Mouse (Mus musculus) common myeloid progenitor, adult 5-6 weeks (primary cell): ENCODE measurements around the gene Ing5. TPM values are rescaled to one million over a fixed set of nuclear protein-coding genes. Genes with fewer than 3 reads are reported as not detected.
"Not testable (repeated sequence)": the region's sequence is repeated elsewhere in the genome, so short reads cannot be mapped to it uniquely, and the experiment has no call there.

Experiments
- ATAC-seq: replicated peaks from 2 replicates; pipeline ENCODE4 v1.8.0; 2016; ENCODE audit warnings: low read depth, mild to moderate bottlenecking, moderate TSS enrichment, inconsistent platforms; ENCODE audit not compliant: poor library complexity, severe bottlenecking
- total RNA-seq: library from RNA; stranded (forward); fragments of 200-1000, 187-1606 nt; gene quantifications from 2 replicates; pipeline ENCODE4 v1.2.3, GENCODE M21; 2017

Ing5 gene
- total RNA-seq, 1 experiment from 2014 or later, result 42.1 TPM

DNA sequence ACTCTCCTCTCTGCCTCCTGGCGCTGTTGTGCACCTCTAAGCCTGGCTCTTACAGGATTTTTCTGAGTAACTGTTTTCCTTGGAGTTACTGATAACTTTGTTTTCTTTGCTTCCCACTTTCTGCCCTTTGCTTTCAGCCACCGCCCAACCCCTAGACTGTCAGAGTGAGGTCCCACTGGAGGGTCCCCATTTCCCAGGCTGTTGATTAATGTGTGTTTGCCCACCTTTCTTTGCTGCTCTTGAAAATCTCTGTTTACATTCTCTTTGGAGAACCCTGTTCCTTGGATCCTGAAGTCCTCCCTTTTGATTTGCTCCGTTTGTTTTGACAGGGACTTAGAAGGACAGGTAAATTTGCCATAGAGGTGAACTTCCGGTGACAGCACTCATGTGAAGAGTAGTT is 5.1 kb downstream of the Ing5 start:
- no peak for ATAC-seq

DNA sequence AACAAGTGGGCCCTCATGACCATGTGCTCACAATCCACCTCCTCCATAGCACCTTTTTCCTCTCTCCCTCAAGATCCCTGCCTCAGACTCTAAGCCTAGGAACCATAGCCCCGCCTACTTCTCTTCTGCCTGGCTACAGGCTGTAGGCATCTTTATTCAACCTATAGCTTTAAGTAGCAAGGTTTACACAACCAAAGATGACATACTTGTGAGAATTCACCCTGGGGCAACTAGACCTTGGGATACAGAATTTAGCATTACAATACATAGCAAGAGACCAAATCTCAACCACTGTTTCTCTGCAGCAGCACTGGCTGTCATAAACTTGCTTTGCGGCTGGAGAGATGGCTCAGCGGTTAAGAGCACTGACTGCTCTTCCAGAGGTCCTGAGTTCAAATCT is 6.2 kb downstream of the Ing5 start:
- no peak for ATAC-seq

DNA sequence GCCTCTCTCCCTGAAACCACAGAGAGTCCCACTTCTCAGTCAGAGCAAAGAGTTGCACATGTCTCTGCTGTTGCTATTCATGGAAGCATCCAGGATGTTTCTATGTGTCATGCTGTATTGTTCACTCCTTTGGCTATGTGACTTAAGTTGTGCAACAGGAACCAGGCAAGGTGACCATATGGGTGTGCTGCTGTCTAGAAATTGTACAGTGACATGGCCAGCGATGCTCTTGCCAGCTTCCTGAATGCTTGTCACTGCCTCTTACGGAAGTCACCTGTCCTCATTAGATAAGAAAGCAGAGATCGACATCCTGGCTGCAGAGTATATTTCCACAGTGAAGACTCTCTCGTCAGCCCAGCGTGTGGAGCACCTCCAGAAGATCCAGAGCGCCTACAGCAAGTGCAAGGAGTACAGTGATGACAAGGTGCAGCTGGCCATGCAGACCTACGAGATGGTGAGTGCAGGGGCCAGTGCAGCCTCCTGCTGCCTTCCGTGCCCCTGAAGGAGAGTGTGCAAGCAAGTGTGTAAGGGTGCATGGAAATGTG is 7.8 kb downstream of the Ing5 start:
- no peak for ATAC-seq

DNA sequence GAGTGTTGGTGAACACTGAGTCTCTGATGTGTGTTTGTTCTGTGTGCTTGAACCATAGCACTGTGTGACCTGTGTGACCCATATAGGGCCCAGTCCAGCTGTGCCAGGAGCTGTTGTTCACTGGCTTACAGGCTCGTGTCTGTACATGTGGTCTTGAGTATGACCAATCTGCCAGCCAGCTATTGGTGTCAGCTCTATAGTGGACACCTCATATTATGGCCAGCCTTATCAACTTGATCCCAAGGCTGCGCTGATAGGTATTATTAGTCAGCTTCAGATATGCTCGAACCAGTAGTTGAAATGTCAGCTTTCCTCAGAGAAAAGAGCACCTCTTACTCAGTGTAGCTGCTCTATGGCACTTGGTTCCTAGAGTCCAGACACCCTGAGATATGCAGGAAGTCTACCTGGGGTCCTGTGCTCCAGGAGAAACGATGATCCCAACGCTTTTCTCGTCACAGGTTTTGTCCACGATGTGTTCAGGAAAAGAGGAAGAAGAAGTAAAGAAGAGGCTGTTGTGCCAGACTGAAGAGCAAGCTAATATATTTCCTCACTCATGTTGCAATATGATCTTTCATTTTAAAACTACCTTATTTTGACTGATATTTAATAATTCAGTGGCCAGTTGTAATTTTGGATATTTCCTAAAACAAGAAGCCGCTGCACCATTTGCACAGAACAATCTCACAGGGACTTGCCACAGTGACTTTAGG is 14.2 kb downstream of the Ing5 start:
- ATAC-seq, result no peak

DNA sequence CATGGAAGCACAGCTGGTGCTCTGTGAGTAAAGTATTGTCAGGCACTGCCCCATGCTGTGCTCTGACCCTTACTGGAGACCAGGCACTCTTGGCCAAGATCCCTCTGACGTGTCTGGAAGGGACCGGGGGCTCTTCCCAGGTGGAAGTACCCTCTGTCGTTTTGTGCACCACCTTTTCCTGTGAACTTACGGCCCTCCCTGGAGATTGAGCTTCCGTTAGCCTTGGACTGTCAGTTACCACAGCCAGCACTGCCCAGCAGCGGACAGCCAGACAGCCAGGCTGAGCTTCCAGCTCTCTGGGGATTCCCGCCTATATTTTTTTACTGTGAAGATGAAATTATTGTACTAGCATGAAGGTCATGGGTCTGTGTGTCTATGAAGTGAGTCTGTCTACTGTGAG is 15.0 kb downstream of the Ing5 start:
- no peak for ATAC-seq

DNA sequence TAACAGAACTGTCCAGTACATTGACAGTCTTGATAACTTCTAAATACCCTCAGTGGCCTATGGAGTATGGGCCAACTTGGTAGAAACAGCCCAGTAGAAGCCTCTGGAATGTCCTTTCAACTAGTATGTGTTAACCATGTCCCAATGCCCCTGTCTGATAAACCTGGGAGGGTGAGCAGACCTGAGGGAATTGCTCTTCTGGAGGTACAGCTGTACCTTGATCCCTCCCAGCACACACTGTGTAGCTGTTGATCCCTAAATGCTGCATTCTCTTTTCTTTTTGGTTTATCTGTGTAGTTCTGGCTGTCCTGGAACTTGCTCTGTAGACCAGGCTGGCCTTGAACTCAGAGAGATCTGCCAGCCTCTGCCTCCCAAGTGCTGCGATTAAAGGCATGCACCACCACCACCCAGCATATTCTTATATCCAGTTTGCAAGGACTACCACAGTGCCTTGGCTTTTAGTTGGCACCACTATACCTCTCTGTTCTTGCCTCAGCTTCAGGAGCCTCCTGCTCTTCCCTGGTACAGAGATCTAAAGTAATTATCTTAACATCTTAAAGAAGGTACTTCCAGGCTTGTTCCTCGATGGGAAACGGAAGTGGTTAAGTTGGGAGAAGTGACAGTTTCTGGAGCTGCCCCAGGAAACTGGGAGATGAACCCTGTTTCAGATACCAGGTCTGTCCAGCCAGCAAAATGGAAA is 20.2 kb downstream of the Ing5 start:
- no peak for ATAC-seq

DNA sequence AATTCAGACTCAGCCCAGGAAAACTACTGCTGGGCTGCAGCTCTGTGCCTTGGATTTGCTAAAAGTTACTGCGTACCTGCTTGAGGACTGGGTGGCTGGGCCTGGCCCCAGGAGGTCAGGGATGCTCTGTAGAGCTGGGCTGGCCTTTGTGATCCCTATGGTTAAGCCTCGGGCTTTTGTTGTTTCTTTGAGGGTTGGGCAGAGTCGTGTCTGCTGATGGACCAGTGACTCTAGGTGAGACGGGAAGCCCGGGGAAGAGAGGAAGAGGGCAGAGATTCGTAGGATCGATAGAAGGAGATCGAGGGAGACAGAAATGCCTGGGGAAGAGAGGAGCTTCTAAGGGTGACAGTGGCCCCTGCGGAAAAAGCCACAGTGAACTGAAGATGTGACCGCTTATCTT is 20.8 kb downstream of the Ing5 start, which contains the start of gene D2hgdh:
Gene D2hgdh, plus strand, starts transcription at position 301 of the 400 bp plus-strand sequence.
- no peak; the same call in 1 of the 2 replicates for ATAC-seq

DNA sequence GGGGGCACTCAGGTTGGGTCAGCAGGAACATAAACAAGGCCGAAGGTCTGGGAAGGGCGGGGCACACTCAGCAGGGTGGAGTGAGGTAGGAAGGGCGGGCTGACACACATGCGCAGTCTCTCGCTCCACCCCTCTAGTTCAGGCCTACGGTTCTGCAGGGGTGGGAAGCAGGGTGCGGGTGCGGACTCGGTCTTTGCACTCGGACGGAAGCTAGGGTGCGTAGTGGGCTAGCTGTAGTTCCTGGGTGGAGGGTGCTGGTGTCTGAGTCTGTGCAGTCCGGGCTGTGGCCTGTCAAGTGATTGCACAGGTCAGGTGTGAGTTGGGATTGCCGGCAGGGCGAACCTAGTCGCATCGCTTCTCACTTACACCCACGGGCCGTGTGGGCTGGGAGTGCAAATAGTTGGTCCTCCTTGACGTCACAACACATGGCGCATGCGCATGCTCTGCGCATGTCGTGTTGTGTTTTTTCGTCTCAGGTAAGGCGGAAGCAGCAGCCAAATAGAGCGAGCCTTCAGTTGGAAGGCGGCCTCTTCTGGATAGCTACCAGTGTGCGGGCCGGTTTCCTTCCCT is 21.4 kb downstream of the Ing5 start:
- ATAC-seq, result peak; percentile 87

DNA sequence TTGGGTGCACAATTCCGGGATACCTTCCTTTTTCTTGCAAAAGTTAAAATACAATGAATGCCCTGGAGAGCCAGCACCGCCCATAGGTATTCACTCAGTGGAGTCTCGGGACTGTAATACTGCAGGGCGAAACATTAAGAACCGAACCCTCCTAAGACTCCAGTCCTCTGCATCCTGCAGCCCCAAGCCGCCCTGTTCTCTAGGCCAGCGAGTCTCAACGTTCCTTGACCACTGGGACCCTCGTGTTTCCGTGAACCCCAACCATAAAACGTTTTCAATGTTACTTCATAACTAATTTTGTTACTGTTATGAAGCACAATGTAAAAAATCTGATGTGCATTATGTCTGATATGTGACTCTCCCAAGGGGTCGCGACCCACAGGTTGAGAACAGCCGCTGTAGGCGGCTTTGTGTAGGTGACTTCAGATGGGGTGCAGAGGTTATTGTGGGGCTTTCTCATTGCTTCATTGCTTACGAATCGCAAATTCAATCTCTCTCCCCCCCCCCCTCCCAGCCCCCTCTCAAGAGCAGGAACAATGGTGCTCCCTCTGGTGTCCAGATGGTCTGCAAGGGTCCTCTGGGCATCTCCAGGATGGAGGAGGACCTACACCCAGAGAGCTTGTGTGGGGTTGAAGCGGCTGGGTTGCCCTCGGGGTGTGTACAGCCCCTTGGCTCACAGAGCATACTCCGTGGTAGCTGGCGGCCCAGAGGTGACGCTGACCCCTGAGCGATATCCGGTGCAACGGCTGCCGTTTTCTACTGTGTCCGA is 22.2 kb downstream of the Ing5 start:
- ATAC-seq, result 0 out of 2 replicates have a peak, but pooled peaks have one; percentile 6

DNA sequence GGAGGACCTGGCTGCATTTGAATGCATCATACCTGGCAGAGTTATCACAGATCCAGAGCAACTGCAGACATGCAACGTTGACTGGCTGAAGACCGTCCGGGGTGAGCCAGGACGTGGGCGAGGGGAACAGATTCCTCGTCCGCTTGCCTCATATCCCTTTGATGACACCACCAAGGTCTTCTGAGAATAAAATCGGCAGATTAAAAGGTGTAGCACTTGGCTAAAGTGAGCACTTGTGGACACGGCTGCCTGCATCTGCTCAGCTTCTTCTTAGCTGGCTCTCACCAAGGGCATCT is 22.7 kb downstream of the Ing5 start:
- ATAC-seq, result no peak

DNA sequence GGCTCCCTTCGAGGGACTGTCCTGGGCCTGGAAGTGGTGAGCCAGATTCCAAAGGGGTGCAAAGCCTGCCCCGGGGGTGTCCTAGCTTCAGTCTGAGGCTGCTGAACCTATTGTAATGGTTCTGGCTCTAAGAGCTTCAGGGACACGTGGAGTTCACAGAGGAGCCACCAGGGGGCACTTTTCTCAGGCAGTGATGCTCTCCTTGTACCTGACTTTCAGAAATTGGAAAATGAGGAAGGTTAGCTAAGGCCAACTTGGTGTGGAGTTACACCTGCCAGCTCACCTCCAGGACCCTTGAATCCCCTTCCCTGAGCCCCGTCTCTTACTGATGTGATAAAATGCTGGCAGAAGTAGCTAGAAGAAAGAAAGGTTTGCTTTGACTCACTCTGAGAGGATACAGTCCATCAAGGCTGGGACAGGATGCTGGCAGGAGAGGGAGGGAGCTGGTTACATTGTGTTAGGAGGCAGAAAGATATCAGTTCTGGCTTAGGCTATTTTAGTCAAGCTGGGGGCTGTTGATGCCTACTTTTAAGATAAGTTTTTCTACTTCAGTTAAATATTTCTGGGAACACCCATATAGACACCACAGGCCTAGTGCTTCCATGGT is 29.1 kb downstream of the Ing5 start:
- peak; percentile 92 for ATAC-seq

DNA sequence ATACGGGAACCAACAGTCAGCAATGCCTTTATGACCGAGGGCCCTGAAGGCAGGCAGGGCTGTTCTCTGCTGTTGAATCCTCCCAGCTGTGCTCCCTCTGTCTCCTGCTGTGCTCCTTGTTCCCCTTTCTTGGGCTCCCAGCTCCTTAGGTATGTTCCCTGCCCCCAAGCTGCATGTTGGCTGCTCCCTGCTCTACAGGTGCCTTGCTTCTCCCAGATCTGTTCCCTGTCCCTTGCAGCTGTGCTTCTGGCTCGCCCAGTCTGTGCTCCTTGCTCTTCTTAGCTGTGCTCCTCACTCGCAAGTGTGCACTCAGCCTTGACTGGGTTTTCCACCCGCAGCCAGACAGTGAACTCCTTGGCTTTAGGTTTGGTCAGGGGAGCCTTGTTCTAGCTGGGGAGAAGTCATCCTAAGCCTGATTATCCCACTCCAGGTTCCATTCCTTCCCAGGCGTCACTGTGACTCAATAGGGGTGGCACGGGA is 30.9 kb downstream of the Ing5 start:
- ATAC-seq, result no peak

DNA sequence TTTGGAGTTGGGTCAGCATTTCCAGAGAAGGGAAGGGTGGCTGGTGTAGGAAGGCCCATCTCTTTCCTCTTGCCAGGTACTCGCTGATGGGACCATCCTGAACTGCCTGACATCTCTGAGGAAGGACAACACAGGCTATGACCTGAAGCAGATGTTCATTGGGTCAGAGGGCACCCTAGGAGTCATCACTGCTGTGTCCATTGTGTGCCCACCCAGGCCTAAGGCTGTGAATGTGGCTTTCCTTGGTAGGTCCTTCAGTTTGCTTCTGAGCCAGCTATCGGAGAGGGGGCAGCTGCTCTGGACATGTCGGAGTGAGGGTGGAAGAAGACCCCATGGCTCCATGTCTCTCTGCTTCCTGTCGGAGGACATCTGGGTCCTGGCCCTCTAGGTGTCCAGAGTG is 31.4 kb downstream of the Ing5 start:
- no peak for ATAC-seq

DNA sequence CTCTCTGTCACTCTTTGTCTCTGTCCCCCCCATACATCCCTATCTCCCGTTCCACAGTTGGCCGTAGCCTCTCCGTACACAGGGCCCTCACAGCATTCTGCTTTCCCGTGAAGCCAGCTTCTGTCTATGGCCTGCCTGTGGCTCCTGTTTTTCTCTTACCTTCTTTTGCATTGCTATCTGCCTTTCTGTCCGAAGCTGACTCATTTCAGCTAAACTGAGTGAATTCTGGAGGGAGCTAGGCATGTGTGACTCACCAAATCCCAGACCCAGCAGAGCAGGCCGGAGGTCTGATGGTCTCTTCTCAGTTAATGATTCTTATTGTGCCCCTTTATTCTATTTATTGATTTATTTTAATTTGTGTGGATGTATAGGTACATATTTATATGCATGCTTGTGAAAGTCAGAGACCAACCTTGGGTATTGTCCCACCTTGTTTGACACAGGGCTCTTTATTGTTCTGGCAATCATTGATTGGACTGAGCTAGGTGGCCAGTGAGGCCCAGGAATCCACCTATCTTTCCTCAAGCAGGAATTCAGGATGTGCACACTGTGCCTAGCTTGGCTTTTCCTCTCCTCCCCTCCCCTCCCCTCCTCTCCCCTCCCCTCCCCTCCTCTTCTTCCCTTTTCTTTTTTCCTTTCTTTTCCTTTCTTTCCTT is 32.2 kb downstream of the Ing5 start:
- no peak for ATAC-seq

DNA sequence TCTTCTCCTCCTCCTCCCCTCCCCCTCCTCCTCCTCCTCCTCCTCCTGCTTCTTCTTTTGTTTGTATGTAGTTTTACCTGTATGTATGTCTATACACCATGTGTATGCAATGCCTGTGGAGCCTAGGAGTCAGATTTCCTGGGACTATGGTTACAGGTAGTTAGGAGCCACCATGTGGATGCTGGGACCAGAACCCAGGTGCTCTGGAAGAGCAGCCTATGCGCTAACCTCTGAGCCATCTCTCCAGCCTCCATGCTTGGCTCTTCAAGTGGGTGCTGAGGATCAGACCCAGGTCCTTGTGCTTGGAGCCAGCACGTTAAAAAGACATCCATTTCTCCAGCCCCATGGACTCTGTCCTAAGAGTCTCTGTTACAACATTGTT is 32.8 kb downstream of the Ing5 start:
- no peak for ATAC-seq

DNA sequence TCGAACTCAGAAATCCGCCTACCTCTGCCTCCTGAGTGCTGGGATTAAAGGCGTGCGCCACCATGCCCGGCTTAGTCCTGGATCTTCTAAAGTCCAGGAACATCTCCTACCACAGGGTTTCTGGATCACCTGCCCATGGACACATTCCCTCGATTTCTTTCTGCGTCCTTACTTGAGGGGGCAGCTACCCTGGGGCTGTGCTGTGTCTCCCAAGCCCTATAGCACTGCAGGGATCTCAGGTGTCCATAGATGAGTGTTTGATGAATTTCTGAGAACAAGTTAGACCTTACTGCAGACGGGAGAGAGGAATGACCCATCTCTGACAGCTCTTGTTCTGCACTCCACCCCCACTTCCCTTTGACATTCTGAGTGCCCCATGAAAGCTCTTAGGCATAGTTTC is 33.6 kb downstream of the Ing5 start:
- no peak for ATAC-seq

DNA sequence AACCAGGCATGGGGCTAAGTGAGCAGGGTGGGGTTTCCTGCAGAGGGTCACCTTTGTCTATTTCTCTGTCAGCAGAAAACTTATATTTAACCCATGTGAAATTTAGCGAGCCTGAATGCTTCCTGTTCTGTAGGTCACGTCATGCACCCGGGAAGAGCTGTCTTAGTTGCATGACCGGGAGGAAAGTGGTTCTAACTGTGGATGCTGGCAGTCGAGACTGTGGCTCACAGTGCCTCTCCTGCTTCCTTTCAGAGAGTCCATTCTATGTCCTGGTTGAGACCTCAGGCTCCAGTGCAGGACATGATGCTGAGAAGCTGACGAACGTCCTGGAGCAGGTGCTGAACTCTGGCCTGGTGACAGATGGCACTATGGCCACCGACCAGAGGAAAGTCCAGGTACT is 34.8 kb downstream of the Ing5 start:
- not testable (repeated sequence) for ATAC-seq

DNA sequence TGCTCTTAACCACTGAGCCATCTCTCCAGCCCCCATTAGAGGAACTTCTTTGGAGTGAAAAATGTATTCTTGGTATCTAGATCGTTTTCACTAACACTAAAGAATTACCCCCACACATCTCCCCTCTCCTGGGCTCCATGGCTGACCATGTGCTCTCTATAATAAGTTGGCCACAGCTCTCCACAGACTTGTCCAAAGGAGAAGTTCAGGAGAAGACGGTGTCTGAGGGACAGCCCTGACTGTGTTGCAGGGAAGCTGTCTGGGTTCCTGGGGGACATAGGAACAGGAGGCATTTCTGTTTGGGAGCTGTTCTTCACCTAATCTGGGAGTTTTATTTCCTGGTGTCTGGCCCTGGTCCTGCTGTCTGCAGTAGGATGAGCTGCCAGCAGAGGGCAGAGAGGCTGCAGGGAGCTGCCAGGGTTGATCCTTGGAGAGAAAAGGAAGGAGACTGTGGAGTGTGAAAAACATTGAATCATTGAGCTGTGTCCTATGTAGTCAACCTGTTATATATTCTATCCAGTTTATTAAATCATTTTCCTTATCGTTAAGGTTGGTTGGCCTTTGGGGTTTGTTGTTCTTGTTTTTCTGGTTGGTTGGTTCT is 42.1 kb downstream of the Ing5 start:
- ATAC-seq, result peak; percentile 99

DNA sequence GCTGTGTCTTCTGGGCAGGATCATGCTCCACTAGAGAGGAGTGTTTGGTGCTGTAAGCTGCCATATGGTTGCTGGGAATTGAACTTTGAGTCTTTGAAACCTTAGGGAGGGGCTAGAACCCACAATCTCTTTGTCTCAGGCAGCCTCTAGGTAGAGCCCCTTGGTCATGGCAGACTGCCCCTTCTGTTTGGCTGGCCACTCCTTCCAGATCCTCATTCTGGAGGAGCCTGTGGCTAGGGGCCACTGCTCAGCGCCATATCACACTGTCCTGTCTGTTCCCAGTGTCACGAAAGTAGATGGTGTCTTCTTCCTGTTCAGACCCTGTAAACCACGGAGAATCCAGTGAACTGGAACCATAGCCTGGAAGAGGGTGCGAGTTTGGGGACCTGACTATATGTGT is 52.0 kb downstream of the Ing5 start:
- ATAC-seq, result peak; percentile 78
